Mouse (Mus musculus) stomach, embryonic 16.5 days (tissue): ENCODE data around the gene Ikbip. TPM values are rescaled to one million over a fixed set of nuclear protein-coding genes. Genes with fewer than 3 reads are reported as not detected.

ENCODE experiments used
- ATAC-seq: fragments of 200-750 bp; cut with Nextera tagmentation; 2 replicates; pipeline ENCODE4 v1.8.0; 2017; ENCODE audit warnings: moderate number of reproducible peaks, moderate TSS enrichment; ENCODE audit not compliant: insufficient read depth, low FRiP score
- H3K27ac ChIP-seq: fragments of 300-500 bp; sonication (generic); 2 replicates; pipeline ENCODE4 v1.5.1; 2014; ENCODE audit warnings: low read length
- H3K27me3 ChIP-seq: fragments of 300-500 bp; sonication (generic); 2 replicates; pipeline ENCODE4 v1.6.1; 2014; ENCODE audit warnings: low read length, control low read depth, mixed read lengths; ENCODE audit not compliant: control insufficient read depth, insufficient read depth
- H3K36me3 ChIP-seq: fragments of 300-500 bp; sonication (generic); 2 replicates; pipeline ENCODE4 v1.6.1; 2014; ENCODE audit warnings: low read length; ENCODE audit not compliant: control insufficient read depth, insufficient read depth
- H3K4me1 ChIP-seq: fragments of 300-500 bp; sonication (generic); 2 replicates; pipeline ENCODE4 v1.6.1; 2014; ENCODE audit warnings: low read length, control low read depth, mixed read lengths; ENCODE audit not compliant: control insufficient read depth, insufficient read depth
- H3K4me2 ChIP-seq: fragments of 300-500 bp; sonication (generic); 2 replicates; pipeline ENCODE4 v1.6.1; 2014; ENCODE audit warnings: low read depth, low read length, mixed read lengths
- H3K4me3 ChIP-seq: fragments of 300-500 bp; sonication (generic); replicated peaks from 2 replicates; pipeline ENCODE4 v1.5.1; 2014; ENCODE audit warnings: mild to moderate bottlenecking, low read length
- H3K9ac ChIP-seq: fragments of 300-500 bp; sonication (generic); 2 replicates; pipeline ENCODE4 v1.6.1; 2014; ENCODE audit warnings: low read length
- H3K9me3 ChIP-seq: fragments of 300-500 bp; sonication (generic); replicated peaks from 2 replicates; pipeline ENCODE4 v1.6.1; 2016; ENCODE audit warnings: low read length, control low read depth; ENCODE audit not compliant: control insufficient read depth
- WGBS: fragments of 180-500 bp; shearing (Covaris S2); extraction: QIAGEN DNeasy Blood & Tissue Kit; methylation state at CpG from one replicate; pipeline ENCODE4 v1.1.7; 2014; 5-methylcytosine and 5-hydroxymethylcytosine counted together
- polyA plus RNA-seq: library from polyadenylated mRNA; unstranded; fragments of >200 nt; fragmentation: Nextera tagmentation; extraction: Ambion mirVana; gene quantifications from 2 replicates; pipeline ENCODE4 v1.2.1, GENCODE M21; 2015

The Ikbip gene
- polyA plus RNA-seq, 1 experiment from 2014 or later = 41.8 TPM

DNA sequence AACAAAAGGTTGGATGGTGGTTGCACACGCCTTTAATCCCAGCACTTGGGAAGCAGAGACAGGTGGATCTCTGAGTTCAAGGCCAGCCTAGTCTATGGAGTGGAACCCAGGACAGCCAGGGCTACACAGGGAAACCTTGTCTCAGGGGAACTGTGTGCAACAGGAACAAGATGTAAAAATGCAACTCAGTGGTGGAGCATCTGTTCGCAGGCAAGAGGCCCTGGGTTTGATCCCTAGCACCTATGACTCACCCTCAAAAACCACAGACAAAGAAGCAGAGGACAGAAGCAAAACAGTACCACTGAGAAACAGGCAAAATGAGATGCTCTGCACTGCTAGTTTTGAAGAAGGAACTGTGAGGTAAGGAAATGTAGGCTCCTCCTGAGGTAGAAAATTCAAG lies 6.1 kb upstream of the Ikbip start:
- Histone ChIP-seq H3K9ac (no peak overlapping the region), H3K4me2 (no peak overlapping the region), H3K36me3 (peaks cover 15% of the 10 kb centered on the region), H3K4me3 (no peak overlapping the region), H3K27ac (no peak overlapping the region), H3K27me3 (no peaks in the 10 kb centered on the region), H3K4me1 (no peaks in the 10 kb centered on the region), H3K9me3 (no peaks in the 10 kb centered on the region)
- no peak for ATAC-seq
- 87% methylated on average over 2 of the region's 2 CpGs for WGBS

DNA sequence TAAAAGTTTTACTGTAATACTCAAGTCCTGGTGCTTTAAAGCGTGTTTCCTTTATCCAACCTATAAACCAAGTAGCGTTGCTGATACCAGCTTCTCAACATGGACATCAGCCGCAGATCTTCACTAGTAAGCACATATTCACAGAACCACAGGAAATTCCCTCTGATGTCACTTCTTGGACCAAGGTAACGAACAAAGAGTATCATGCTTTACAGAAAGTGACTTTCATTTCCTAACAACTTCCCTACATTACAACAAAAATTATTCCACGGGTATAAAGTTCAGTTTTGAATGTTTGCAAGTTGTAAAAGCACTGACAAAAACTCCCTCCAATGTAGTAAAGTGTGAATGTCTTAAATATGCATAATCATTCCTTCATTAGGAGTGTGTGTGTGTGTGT lies 2.2 kb upstream of the Ikbip start:
- H3K4me3 ChIP-seq = no peak overlapping the region
- H3K9ac ChIP-seq = no peak overlapping the region
- H3K4me1 ChIP-seq = 0 out of 2 replicates have a peak, but pooled peaks cover 4% of the 10 kb centered on the region
- H3K9me3 ChIP-seq = no peaks in the 10 kb centered on the region
- H3K27me3 ChIP-seq = no peaks in the 10 kb centered on the region
- H3K4me2 ChIP-seq = no peak overlapping the region
- H3K27ac ChIP-seq = no peak overlapping the region
- 82% methylated on average over 5 of the region's 5 CpGs for WGBS
- ATAC-seq = no peak
- peaks cover 7% of the 10 kb centered on the region for H3K36me3 ChIP-seq

DNA sequence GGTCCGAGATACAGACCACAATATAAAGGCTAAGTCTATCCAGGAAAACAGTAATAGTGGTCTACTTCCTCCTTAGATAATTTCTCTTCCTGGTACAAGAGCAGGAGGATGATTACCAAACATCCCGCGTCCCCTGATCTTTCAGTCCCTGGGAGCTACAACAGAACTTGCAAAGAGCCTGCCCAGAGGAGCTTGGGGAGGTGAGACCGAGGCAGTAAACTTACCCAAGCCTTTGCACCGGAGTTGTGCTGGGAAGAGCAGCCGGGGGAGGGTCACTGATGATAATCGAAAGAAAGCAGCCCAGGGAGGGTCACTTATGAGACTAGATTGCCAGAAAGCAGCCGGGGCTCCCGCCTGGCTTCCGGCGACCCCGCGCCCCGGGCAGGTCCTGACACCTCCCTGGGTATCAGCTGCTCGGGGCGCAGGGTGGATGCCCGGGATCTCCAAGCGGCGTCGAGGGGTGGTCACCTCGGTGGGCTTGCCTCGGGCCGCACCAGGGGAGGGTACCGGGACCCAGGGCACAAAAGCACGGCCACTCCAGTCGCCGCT lies 707 bp upstream of the Ikbip start:
- Histone ChIP-seq H3K4me1 (0 out of 2 replicates have a peak, but pooled peaks cover 4% of the 10 kb centered on the region), H3K4me3 (peak overlapping the region; percentile 91), H3K27ac (peak overlapping the region; percentile 87), H3K27me3 (no peaks in the 10 kb centered on the region), H3K4me2 (peak overlapping the region; percentile 48), H3K9me3 (no peaks in the 10 kb centered on the region), H3K9ac (peak overlapping the region; percentile 89), H3K36me3 (peaks cover 7% of the 10 kb centered on the region)
- peak; percentile 2; the same call in 1 of the 2 replicates for ATAC-seq
- under 1% methylated on average over 27 of the region's 27 CpGs for WGBS

DNA sequence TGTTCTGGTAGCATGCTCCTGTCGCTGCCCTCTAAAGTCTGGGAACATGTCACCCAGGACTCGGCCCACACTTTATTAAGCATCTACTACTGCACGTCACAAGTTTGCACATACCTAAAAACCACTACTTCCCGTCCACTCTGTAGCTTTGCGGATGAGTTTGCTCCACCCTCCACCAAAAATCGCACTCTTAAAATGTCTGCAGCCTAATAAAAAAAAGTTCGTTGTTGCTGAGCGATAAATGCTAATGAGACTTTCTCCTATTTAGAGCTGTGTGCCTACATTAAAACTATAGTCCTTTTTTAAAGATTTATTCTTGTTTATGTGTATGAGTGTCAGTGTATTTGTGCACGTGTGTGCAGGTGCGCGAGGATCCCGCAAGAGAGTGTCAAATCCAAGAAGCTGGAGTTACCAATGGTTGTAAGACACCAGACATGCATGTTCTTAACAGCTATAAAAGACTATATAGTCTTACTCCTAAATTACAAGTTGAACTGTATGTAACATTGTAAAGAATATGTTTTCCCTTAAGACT lies 720 bp downstream of the Ikbip start:
- Histone ChIP-seq H3K4me1 (0 out of 2 replicates have a peak, but pooled peaks cover 4% of the 10 kb centered on the region), H3K9ac (peak overlapping the region; percentile 93), H3K4me2 (peak overlapping the region; percentile 86), H3K9me3 (no peaks in the 10 kb centered on the region), H3K36me3 (no peaks in the 10 kb centered on the region), H3K4me3 (peak overlapping the region; percentile 91), H3K27ac (peak overlapping the region; percentile 87), H3K27me3 (no peaks in the 10 kb centered on the region)
- no peak for ATAC-seq
- 37% methylated on average over 12 of the region's 12 CpGs for WGBS

DNA sequence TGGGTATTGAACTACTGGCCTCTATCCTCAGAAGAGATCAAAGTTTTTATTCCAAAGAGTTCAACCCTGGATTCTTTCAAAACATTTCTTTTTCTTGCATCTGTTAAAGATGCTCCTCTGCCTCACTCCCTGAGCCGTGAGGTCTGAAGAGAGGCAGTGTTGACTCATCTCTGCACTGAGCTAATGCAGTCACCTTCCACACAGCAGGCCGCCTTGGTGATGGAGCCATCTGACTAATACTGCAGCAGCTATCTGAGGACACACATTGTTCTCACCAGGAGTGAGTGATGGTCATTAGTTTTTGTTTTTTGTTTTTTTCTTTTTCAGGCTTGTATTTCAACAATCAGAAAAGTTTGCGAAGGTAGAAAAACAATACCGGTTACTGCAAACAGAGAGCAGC lies 10.1 kb downstream of the Ikbip start:
- WGBS = 85% methylated on average over 4 of the region's 4 CpGs
- no peak for ATAC-seq

DNA sequence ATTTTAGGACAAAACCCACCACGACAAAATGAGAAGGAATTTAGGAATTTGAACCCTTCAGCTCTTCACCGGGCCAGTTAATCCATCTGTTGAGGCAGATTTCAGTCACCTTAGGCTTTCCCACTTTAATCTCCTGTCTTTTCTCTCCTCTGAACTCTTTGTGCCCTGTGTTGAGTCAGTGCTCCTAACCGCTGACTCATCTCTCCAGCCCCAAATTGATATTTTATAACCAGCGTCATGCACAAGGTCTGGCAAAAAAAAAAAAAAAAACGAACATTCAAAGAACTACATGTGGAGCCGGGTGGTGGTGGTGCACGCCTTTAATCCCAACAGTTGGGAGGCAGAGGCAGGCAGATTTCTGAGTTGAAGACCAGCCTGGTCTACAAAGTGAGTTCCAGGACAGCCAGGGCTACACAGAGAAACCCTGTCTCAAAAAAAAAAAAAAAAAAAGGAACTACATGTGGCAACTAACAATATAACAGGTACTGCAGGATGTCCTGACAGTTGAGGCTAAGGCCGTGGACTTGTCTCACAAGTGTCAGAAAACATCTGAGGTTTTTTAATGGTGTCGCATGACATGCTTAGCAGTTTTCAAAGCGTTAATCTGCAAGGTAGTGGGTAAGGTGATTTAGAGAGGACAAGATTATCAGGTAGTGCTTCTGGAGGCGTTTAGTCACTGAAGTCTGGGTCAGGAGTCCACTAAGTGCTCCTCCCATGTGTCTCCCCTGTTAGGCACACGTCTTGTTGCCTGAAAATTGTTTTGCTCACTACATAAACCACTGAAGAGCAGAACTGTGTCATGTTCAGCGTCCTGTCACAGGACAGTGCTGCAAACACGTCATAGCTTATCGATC lies 11.7 kb downstream of the Ikbip start:
- Histone ChIP-seq H3K4me2 (no peak overlapping the region), H3K4me1 (no peaks in the 10 kb centered on the region)
- ATAC-seq = no peak

More for the DNA sequence above, 10.1 kb downstream of the Ikbip start:
- no peak overlapping the region for H3K9ac ChIP-seq
- no peak overlapping the region for H3K4me3 ChIP-seq
- H3K4me1 ChIP-seq = no peaks in the 10 kb centered on the region
- no peak overlapping the region for H3K27ac ChIP-seq
- H3K9me3 ChIP-seq = no peaks in the 10 kb centered on the region
- H3K36me3 ChIP-seq = no peaks in the 10 kb centered on the region
- no peaks in the 10 kb centered on the region for H3K27me3 ChIP-seq
- H3K4me2 ChIP-seq = no peak overlapping the region

DNA sequence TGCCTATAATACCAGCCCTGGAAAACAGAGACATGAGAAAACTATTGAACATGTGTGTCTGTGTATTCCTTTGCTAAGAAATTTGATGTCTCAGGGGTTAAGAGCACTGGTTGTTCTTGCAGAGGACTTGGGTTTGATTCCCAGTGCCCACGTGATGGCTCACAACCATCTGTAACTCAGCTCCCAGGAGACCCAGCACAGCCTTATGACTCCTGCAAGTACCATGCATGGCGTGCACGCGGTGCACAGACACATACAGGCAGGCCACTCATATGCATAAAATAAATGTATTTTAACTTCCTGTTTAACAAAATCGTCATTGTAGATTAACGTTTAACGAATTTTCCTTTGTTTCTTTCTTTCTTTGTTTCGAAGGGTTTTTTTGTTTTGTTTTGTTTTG lies 15.3 kb downstream of the Ikbip start:
- Histone ChIP-seq H3K27ac (no peak overlapping the region), H3K36me3 (peaks cover 5% of the 10 kb centered on the region), H3K4me2 (no peak overlapping the region), H3K9me3 (peaks cover 3% of the 10 kb centered on the region; the same call in 1 of the 2 replicates), H3K4me1 (no peaks in the 10 kb centered on the region), H3K4me3 (no peak overlapping the region), H3K27me3 (no peaks in the 10 kb centered on the region), H3K9ac (no peak overlapping the region)
- ATAC-seq = no peak
- WGBS = 91% methylated on average over 8 of the region's 8 CpGs

More for the DNA sequence above, 11.7 kb downstream of the Ikbip start:
- Histone ChIP-seq H3K27me3 (no peaks in the 10 kb centered on the region), H3K4me3 (no peak overlapping the region), H3K9me3 (no peaks in the 10 kb centered on the region), H3K36me3 (no peaks in the 10 kb centered on the region), H3K9ac (no peak overlapping the region), H3K27ac (no peak overlapping the region)
- 82% methylated on average over 15 of the region's 15 CpGs for WGBS

DNA sequence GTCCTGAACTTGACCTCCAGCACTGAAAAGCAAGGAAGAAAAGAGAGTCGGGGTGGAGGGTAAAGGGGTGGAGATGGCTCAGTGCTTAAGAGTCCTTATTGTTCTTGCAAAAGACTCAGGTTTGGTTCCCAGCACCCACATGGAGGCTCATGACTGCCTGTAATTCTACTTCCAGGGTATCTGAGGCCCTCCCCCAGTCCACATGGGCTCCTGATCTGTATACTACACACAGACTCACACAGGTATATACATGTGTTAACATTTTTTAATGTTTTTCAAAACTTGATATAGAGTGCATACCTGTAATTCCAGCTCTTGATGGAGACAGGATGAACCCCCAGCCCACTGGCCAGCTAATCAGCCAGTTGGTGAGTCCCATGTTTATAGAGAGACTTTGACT lies 17.4 kb downstream of the Ikbip start:
- Histone ChIP-seq H3K4me3 (no peak overlapping the region), H3K9ac (no peak overlapping the region), H3K4me1 (no peaks in the 10 kb centered on the region), H3K36me3 (peaks cover 5% of the 10 kb centered on the region), H3K4me2 (no peak overlapping the region), H3K27me3 (no peaks in the 10 kb centered on the region), H3K9me3 (peaks cover 3% of the 10 kb centered on the region; the same call in 1 of the 2 replicates), H3K27ac (no peak overlapping the region)
- 81% methylated on average over 1 of the region's 1 CpGs for WGBS
- no peak for ATAC-seq

DNA sequence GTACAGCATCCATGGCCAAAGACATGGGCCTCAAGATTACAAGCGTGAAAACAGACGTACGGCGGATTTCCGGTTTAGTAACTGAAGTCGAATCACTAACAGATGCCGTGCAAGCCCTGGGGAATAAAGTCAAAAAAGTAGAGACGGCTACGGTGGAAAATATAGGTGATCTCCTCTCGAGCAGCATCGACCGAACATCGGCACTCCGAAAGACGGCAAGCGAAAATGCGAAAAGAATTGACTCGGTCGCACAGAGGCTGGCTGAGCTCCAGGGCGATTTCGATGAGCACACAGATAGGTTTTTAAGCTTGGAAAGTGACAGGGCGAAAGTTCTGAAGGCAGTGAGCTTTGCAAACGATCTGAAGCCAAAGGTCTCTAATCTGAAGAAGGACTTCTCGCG lies 19.2 kb downstream of the Ikbip start:
- H3K4me3 ChIP-seq = no peak overlapping the region
- H3K9me3 ChIP-seq = peaks cover 3% of the 10 kb centered on the region; the same call in 1 of the 2 replicates
- no peak overlapping the region for H3K9ac ChIP-seq
- peaks cover 5% of the 10 kb centered on the region for H3K36me3 ChIP-seq
- no peaks in the 10 kb centered on the region for H3K27me3 ChIP-seq
- no peaks in the 10 kb centered on the region for H3K4me1 ChIP-seq
- H3K27ac ChIP-seq = no peak overlapping the region
- no peak overlapping the region for H3K4me2 ChIP-seq
- ATAC-seq = no peak
- 94% methylated on average over 25 of the region's 25 CpGs for WGBS
